Mouse (Mus musculus): ENCODE data around the gene Mcoln2. TPM values are rescaled to one million over a fixed set of nuclear protein-coding genes. Genes with fewer than 3 reads are reported as not detected.

Mcoln2 gene
- total and polyA plus RNA-seq, 3 experiments: 0.10 to 0.42 TPM; not detected in 1

DNA sequence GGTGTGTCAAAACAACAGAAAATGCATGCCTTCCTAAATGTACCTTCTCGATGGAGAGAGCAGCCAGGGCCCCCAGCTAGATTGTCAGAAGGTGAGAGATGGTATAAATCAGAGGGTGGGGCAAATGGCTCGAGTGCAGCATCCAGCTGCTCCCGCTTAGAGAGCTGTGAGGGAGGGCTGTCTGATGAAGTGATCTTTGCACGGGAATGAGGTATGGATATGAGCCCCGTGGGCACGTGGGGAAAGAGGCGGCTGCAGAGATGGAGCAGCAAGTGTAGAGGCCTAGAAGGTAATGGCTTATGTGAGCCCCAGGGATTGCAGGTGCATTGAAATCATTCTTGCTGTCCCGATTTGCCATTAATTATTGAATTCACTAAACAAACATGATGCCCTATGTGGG, 86.6 kb downstream of the Mcoln2 start:
- Histone ChIP-seq H3K36me3 (ENCODE audit: control insufficient read depth in 1 of 2, insufficient read depth in 2 of 2, low read length in 2 of 2) (no peaks in the 10 kb centered on the region), H3K9ac (ENCODE audit: control insufficient read depth, low read depth, low read length, poor library complexity, severe bottlenecking) (no peak overlapping the region)
- TF ChIP-seq TCF12 (IDR thresholded peaks at IDR 0.05; ENCODE audit: low read depth, low read length) (no peak), ZKSCAN1 (IDR thresholded peaks at IDR 0.05; ENCODE audit: low read depth, low read length) (no peak)

DNA sequence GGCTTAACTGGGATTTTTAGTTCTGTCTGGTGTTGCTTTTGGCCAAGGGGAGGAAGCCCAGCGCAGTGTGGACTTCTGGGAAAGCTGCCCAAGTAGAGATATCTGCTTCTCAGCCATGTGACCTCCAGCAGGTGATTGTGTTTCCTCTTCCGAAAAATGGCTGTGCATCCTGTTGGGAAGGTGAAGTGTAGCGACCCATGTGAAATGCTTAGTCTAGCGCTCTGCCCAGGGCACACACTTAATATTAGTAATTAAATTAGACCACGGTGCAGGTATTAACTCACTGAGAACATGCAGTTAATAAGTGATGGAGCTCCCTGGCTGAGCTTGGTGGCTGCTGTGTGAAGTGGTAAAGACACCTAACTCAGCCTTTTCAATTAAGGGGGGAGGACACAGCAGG, 88.0 kb downstream of the Mcoln2 start:
- Histone ChIP-seq H3K79me2 (ENCODE audit: control insufficient read depth, insufficient read depth, low read length, poor library complexity) (no peaks in the 10 kb centered on the region), H3K9me3 (replicated peaks; ENCODE audit: insufficient read depth, low read length) (no peaks in the 10 kb centered on the region), H3K4me3 (ENCODE audit: control insufficient read depth in 1 of 2, insufficient read depth in 1 of 2, low read depth in 2 of 2, low read length in 2 of 2) (no peak overlapping the region), H3K27me3 (ENCODE audit: control insufficient read depth in 1 of 2, insufficient read depth in 2 of 2, low read length in 2 of 2) (peaks cover 0 to 4% of the 10 kb centered on the region in 2 experiments; a peak in 2 of 4 replicates), H3K4me1 (ENCODE audit: control insufficient read depth in 1 of 2, insufficient read depth in 2 of 2, low read length in 2 of 2) (peaks cover 0 to 7% of the 10 kb centered on the region in 2 experiments; a peak in 1 of 4 replicates), H3K36me3 (ENCODE audit: control insufficient read depth in 1 of 2, insufficient read depth in 2 of 2, low read length in 2 of 2) (no peaks in the 10 kb centered on the region), H3K27ac (ENCODE audit: control insufficient read depth, low read depth, low read length) (no peak overlapping the region), H3K9ac (ENCODE audit: control insufficient read depth, low read depth, low read length, poor library complexity, severe bottlenecking) (no peak overlapping the region)
- DNase-seq (ENCODE audit: low read depth, low spot score): no peak
- TF ChIP-seq EP300 (IDR thresholded peaks at IDR 0.05; ENCODE audit: low read depth in 1 of 2, low read length in 2 of 2): no peak
- TF ChIP-seq TCF12 (IDR thresholded peaks at IDR 0.05; ENCODE audit: low read depth, low read length): no peak
- no peak for TF ChIP-seq USF1 (IDR thresholded peaks at IDR 0.05; ENCODE audit: low read depth, low read length)
- no peak for TF ChIP-seq ELF1 (IDR thresholded peaks at IDR 0.05; ENCODE audit: low read depth, low read length)
- no peak for TF ChIP-seq TBP (IDR thresholded peaks at IDR 0.05; ENCODE audit: low read depth, low read length)

More for the DNA sequence above, 86.6 kb downstream of the Mcoln2 start:
- H3K4me1 ChIP-seq (ENCODE audit: control insufficient read depth in 1 of 2, insufficient read depth in 2 of 2, low read length in 2 of 2): peaks cover 0 to 7% of the 10 kb centered on the region in 2 experiments; a peak in 1 of 4 replicates
- no peak overlapping the region for H3K4me3 ChIP-seq (ENCODE audit: control insufficient read depth in 1 of 2, insufficient read depth in 1 of 2, low read depth in 2 of 2, low read length in 2 of 2)
- H3K9me3 ChIP-seq (replicated peaks; ENCODE audit: insufficient read depth, low read length): no peaks in the 10 kb centered on the region
- no peak overlapping the region for H3K27ac ChIP-seq (ENCODE audit: control insufficient read depth, low read depth, low read length)
- no peak for DNase-seq (ENCODE audit: low read depth, low spot score)
- peaks cover 0 to 4% of the 10 kb centered on the region in 2 experiments; a peak in 2 of 4 replicates for H3K27me3 ChIP-seq (ENCODE audit: control insufficient read depth in 1 of 2, insufficient read depth in 2 of 2, low read length in 2 of 2)
- no peaks in the 10 kb centered on the region for H3K79me2 ChIP-seq (ENCODE audit: control insufficient read depth, insufficient read depth, low read length, poor library complexity)

DNA sequence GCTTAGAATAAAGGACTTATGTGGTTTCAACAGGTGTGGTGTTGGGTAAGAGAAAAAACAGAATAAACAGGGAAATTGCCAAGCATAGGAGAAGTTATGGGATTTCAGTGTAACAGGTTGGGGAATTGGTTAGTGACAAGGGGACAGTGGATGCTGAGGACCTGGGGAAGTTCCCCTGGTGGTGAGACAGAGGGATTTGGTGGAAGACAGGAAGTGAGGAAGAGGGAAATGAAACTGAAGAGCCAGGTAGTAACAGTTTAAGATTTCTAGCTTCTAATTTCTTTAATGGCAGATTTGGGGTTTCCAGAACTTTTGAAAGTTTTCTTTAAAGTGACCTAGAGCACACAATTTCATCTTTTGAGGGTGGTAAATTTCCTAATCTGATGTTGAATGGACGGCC, 95.0 kb downstream of the Mcoln2 start:
- no peak for TF ChIP-seq TAL1 (IDR thresholded peaks at IDR 0.05; ENCODE audit: low read length)
- TF ChIP-seq CHD2 (IDR thresholded peaks at IDR 0.05; ENCODE audit: low read length): no peak
- no peak for TF ChIP-seq EP300 (IDR thresholded peaks at IDR 0.05; ENCODE audit: low read depth in 1 of 2, low read length in 2 of 2)
- no peak for TF ChIP-seq CHD1 (IDR thresholded peaks at IDR 0.05; ENCODE audit: low read depth, low read length)
- TF ChIP-seq RCOR1 (IDR thresholded peaks at IDR 0.05; ENCODE audit: low read depth, low read length): no peak
- no peak for TF ChIP-seq JUND (IDR thresholded peaks at IDR 0.05; ENCODE audit: low read depth, low read length)
- TF ChIP-seq MYB (IDR thresholded peaks at IDR 0.05; ENCODE audit: low read depth, low read length): no peak
- no peak for TF ChIP-seq TBP (IDR thresholded peaks at IDR 0.05; ENCODE audit: low read depth, low read length)
- no peak for TF ChIP-seq RAD21 (IDR thresholded peaks at IDR 0.05; ENCODE audit: low read depth, low read length)
- no peak for TF ChIP-seq GATA1 (IDR thresholded peaks at IDR 0.05; ENCODE audit: low read depth, low read length)
- TF ChIP-seq POLR2AphosphoS2 (IDR thresholded peaks at IDR 0.05; ENCODE audit: low read length): no peak
- no peak for TF ChIP-seq POLR2A (IDR thresholded peaks at IDR 0.05; ENCODE audit: control insufficient read depth in 1 of 2, insufficient read depth in 1 of 2, low read depth in 1 of 2, low read length in 2 of 2, poor library complexity in 1 of 2)
- TF ChIP-seq MYC (IDR thresholded peaks at IDR 0.05; ENCODE audit: low read depth, low read length): no peak
- no peak for TF ChIP-seq CTCF (IDR thresholded peaks at IDR 0.05 in 2 of 3, conservative IDR thresholded peaks at IDR 0.05 in 1 of 3; ENCODE audit: control insufficient read depth in 1 of 3, insufficient read depth in 1 of 3, low read depth in 2 of 3, low read length in 3 of 3, poor library complexity in 1 of 3, severe bottlenecking in 1 of 3)
- TF ChIP-seq BHLHE40 (IDR thresholded peaks at IDR 0.05; ENCODE audit: borderline replicate concordance, low read depth, low read length): no peak
- TF ChIP-seq ETS1 (IDR thresholded peaks at IDR 0.05; ENCODE audit: low read depth, low read length): no peak
- TF ChIP-seq MXI1 (IDR thresholded peaks at IDR 0.05; ENCODE audit: low read depth, low read length): no peak
- TF ChIP-seq UBTF (IDR thresholded peaks at IDR 0.05; ENCODE audit: borderline replicate concordance, insufficient read depth, low read depth, low read length): no peak
- peaks cover 0 to 6% of the 10 kb centered on the region in 2 experiments; a peak in 2 of 4 replicates for H3K27me3 ChIP-seq (ENCODE audit: control insufficient read depth in 1 of 2, insufficient read depth in 2 of 2, low read length in 2 of 2)
- H3K4me3 ChIP-seq (ENCODE audit: control insufficient read depth in 1 of 2, insufficient read depth in 1 of 2, low read depth in 2 of 2, low read length in 2 of 2): no peak overlapping the region
- DNase-seq (ENCODE audit: low read depth, low spot score): no peak
- no peak overlapping the region for H3K27ac ChIP-seq (ENCODE audit: control insufficient read depth, low read depth, low read length)
- no peaks in the 10 kb centered on the region for H3K4me1 ChIP-seq (ENCODE audit: control insufficient read depth in 1 of 2, insufficient read depth in 2 of 2, low read length in 2 of 2)
- no peak overlapping the region for H3K9ac ChIP-seq (ENCODE audit: control insufficient read depth, low read depth, low read length, poor library complexity, severe bottlenecking)
- no peaks in the 10 kb centered on the region for H3K9me3 ChIP-seq (replicated peaks; ENCODE audit: insufficient read depth, low read length)
- no peaks in the 10 kb centered on the region for H3K36me3 ChIP-seq (ENCODE audit: control insufficient read depth in 1 of 2, insufficient read depth in 2 of 2, low read length in 2 of 2)
- H3K79me2 ChIP-seq (ENCODE audit: control insufficient read depth, insufficient read depth, low read length, poor library complexity): no peaks in the 10 kb centered on the region
